Comparison of ENCODE assay signal across 10 mouse cellular contexts in genomic region chr2:155742931-155743337, GRCm38 (mm10). TPM values are rescaled to one million over a fixed set of nuclear protein-coding genes. Genes with fewer than 3 reads are reported as not detected.
DNase-seq lines count a peak whose midpoint lies in the region; TF ChIP-seq lines count a peak whose summit lies in the region.
"Had no signal": no experiment of that assay in that cellular context is flagged by ENCODE, and none has a peak within 500 bp of the region (broad histone marks: within the 10 kb centered on the region; RNA-seq: fewer than 3 reads in every experiment).

No protein-coding gene starts in this region.

- DNase-seq in cerebellum, postnatal 10 days = peak; percentile 43 to 47
- no peak for DNase-seq in cerebellum, adult 18-20 months
- peak; percentile 47 for DNase-seq in brain, embryonic 14.5 days (ENCODE audit: low read depth)
- DNase-seq in kidney, adult 8-10 months = peak; percentile 63 to 66
- DNase-seq in lung, postnatal 14 days = peak; percentile 71
- DNase-seq in cerebellum, adult 11-12 months = no peak
- no peak for DNase-seq in midbrain, embryonic 10.5 days (ENCODE audit: low spot score)
- DNase-seq in right cerebral cortex, adult 2 months (ENCODE audit: low spot score in 2 of 2) = no peak

- no peaks in the 10 kb centered on the region for H3K27me3 ChIP-seq in midbrain, embryonic 10.5 days (ENCODE audit: low read depth, poor library complexity, severe bottlenecking)

- no peaks in the 10 kb centered on the region for H3K9me3 ChIP-seq in midbrain, embryonic 10.5 days (replicated peaks)

- no peaks in the 10 kb centered on the region for H3K4me1 ChIP-seq in midbrain, embryonic 10.5 days

- no peak for TF ChIP-seq POLR2A in brain, embryonic 14.5 days (IDR thresholded peaks at IDR 0.05; ENCODE audit: borderline replicate concordance, extremely low read depth, insufficient read depth, insufficient read length, poor library complexity, severe bottlenecking)

- H3K36me3 ChIP-seq in midbrain, embryonic 10.5 days = no peaks in the 10 kb centered on the region

- H3K4me3 ChIP-seq in midbrain, embryonic 10.5 days = no peak overlapping the region

- no peak overlapping the region for H3K27ac ChIP-seq in midbrain, embryonic 10.5 days (replicated peaks)

- no peak for TF ChIP-seq CTCF in brain, embryonic 14.5 days (IDR thresholded peaks at IDR 0.05; ENCODE audit: borderline replicate concordance, extremely low read depth, insufficient read depth, insufficient read length)

- 89% methylated on average over 12 of the region's 12 CpGs for WGBS in midbrain, embryonic 10.5 days

RNA-seq across cellular contexts. Expression of gene Gm17581, which starts 7.3 kb away (rescaled TPM):
- not detected in 2 replicates for polyA plus RNA-seq in brain, embryonic 14.5 days (2012; rRNA removed)
- not detected in 2 replicates for polyA plus RNA-seq in midbrain, embryonic 10.5 days (2016; fragmentation: Nextera tagmentation; extraction: Ambion mirVana)
- polyA plus RNA-seq: embryonic facial prominence, embryonic 11.5 days; liver, adult 2 months had no signal

RNA-seq across cellular contexts. Expression of gene Procr, which starts 8.0 kb away (rescaled TPM):
- polyA plus RNA-seq in brain, embryonic 14.5 days (2012; rRNA removed) = 2.4 and 3.1 TPM in 2 replicates
- 1.3 and 1.9 TPM in 2 replicates for polyA plus RNA-seq in midbrain, embryonic 10.5 days (2016; fragmentation: Nextera tagmentation; extraction: Ambion mirVana)

RNA-seq across cellular contexts. Expression of gene Edem2, which starts 13.7 kb away (rescaled TPM):
- polyA plus RNA-seq in brain, embryonic 14.5 days (2012; rRNA removed) = 58.4 and 84.7 TPM in 2 replicates
- polyA plus RNA-seq in midbrain, embryonic 10.5 days (2016; fragmentation: Nextera tagmentation; extraction: Ambion mirVana) = 34.0 and 34.4 TPM in 2 replicates

RNA-seq across cellular contexts. Expression of gene Mmp24, which starts 32.2 kb away (rescaled TPM):
- 65.2 and 81.3 TPM in 2 replicates for polyA plus RNA-seq in brain, embryonic 14.5 days (2012; rRNA removed)
- polyA plus RNA-seq in midbrain, embryonic 10.5 days (2016; fragmentation: Nextera tagmentation; extraction: Ambion mirVana) = 0.49 and 1.5 TPM in 2 replicates

RNA-seq across cellular contexts. Expression of gene Trpc4ap, which starts 50.8 kb away (rescaled TPM):
- polyA plus RNA-seq in brain, embryonic 14.5 days (2012; rRNA removed) = 202 TPM in 2 replicates
- 123 and 137 TPM in 2 replicates for polyA plus RNA-seq in midbrain, embryonic 10.5 days (2016; fragmentation: Nextera tagmentation; extraction: Ambion mirVana)

Comparison
In these comparisons a context has a peak if more than half of its experiments do, and no peak if none do; other contexts are left out.
1. DNase-seq: peak in cerebellum, postnatal 10 days (2 of 2), brain, embryonic 14.5 days (single experiment), kidney, adult 8-10 months (2 of 2) and lung, postnatal 14 days (single experiment); none in cerebellum, adult 18-20 months (0 of 2), cerebellum, adult 11-12 months (single experiment), midbrain, embryonic 10.5 days (single experiment) and right cerebral cortex, adult 2 months (0 of 2).